Mouse (Mus musculus) spleen, adult 2 months (tissue): ENCODE measurements around the gene Fdps. TPM values are rescaled to one million over a fixed set of nuclear protein-coding genes. Genes with fewer than 3 reads are reported as not detected.

Experiments used
- DNase-seq, 2 experiments: peaks; one replicate each; pipeline versions ENCODE4 v3.0.0 to v3.0.0-alpha.2; 2012 to 2021; ENCODE audit warnings: low spot score in 2 of 2, low read depth in 1 of 2
- H3K27ac ChIP-seq: fragments of 200-500 bp; 2 replicates; pipeline ENCODE4 v1.5.1; 2012; ENCODE audit warnings: low read length, inconsistent platforms; ENCODE audit not compliant: insufficient read depth
- H3K27me3 ChIP-seq: fragments of 200-500 bp; 2 replicates; pipeline ENCODE4 v1.6.1; 2012; ENCODE audit warnings: mild to moderate bottlenecking, moderate library complexity, low read length, inconsistent platforms; ENCODE audit not compliant: control insufficient read depth, insufficient read depth
- H3K36me3 ChIP-seq: fragments of 200-500 bp; 2 replicates; pipeline ENCODE4 v1.6.1; 2012; ENCODE audit warnings: mild to moderate bottlenecking, low read length, inconsistent platforms; ENCODE audit not compliant: control insufficient read depth, insufficient read depth
- H3K4me1 ChIP-seq: fragments of 200-500 bp; 2 replicates; pipeline ENCODE4 v1.6.1; 2011; ENCODE audit warnings: inconsistent platforms; ENCODE audit not compliant: control insufficient read depth, insufficient read depth, insufficient read length
- H3K4me3 ChIP-seq: fragments of 200-500 bp; 2 replicates; pipeline ENCODE4 v1.5.1; 2011; ENCODE audit warnings: mild to moderate bottlenecking, inconsistent platforms; ENCODE audit not compliant: insufficient read depth, insufficient read length; ENCODE audit errors: extremely low read depth
- CTCF ChIP-seq: fragments of 200-500 bp; IDR thresholded peaks from 2 replicates; pipeline ENCODE4 v1.5.1; 2011; ENCODE audit warnings: mild to moderate bottlenecking, inconsistent platforms; ENCODE audit not compliant: insufficient read depth, insufficient read length, insufficient replicate concordance; ENCODE audit errors: extremely low read depth
- POLR2A ChIP-seq: fragments of 200-500 bp; IDR thresholded peaks from 2 replicates; pipeline ENCODE4 v1.6.1; 2011; ENCODE audit warnings: low read depth, low read length, inconsistent platforms
- WGBS: fragments of 180-500 bp; shearing (Covaris S2); methylation state at CpG from one replicate; pipeline ENCODE4 v1.1.7; 2018; 5-methylcytosine and 5-hydroxymethylcytosine counted together
- polyA plus RNA-seq: library from polyadenylated mRNA; depleted of rRNA; stranded (reverse); fragments of >200 nt; gene quantifications from 2 replicates; pipeline ENCODE4 v1.2.3, GENCODE M21; 2012; rRNA removed

Fdps gene
- 25.6 and 30.6 TPM in 2 replicates for polyA plus RNA-seq

DNA sequence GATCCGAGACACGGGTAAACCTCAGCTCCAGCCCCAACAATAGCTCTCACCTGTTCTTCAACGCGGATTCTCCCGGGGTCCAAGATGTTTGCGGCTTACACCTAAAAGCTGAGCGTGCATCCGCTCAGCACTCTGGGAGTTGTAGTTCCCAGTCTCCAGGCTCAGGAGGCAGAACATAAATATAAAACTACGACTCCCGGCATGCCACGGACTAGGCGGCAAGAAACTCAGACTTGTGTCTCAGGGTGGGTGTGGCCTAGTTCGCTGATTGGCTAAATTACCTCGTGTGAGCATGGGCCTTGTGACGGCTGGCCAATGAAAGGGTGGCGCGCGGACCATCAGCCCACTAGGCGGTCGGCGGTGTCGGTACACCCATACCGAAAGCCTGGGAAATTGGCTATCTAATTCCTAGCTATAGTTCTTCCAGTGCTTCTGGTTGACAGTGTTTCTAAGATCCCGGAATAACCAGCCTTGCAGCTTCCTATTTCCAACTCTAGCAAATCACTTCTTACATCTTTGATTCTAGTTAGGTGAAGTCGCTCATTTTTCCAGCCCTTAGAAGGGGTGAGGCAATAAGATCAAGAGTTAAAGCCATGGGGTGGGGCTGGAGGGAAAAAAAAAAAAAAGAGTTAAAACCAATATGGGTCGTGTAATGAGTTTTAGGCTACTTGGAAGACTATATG lies at the start of gene Fdps:
Gene Fdps (minus strand): TSS at position 148 of the 683 bp plus-strand sequence.
- TF ChIP-seq CTCF (peak; percentile 2; the same call in 1 of the 2 replicates), POLR2A (no peak)
- H3K36me3 ChIP-seq = peaks cover 4% of the 10 kb centered on the region; the same call in 1 of the 2 replicates
- H3K27me3 ChIP-seq = no peaks in the 10 kb centered on the region
- WGBS = under 1% methylated on average over 26 of the region's 26 CpGs
- peak within 1 kb of the TSS; percentile 84 for H3K4me3 ChIP-seq
- H3K27ac ChIP-seq = 0 out of 2 replicates have a peak within 1 kb of the TSS, but pooled peaks have one; percentile 6
- peaks cover 4% of the 10 kb centered on the region; the same call in 1 of the 2 replicates for H3K4me1 ChIP-seq
- peak; percentile 95 to 96 for DNase-seq

DNA sequence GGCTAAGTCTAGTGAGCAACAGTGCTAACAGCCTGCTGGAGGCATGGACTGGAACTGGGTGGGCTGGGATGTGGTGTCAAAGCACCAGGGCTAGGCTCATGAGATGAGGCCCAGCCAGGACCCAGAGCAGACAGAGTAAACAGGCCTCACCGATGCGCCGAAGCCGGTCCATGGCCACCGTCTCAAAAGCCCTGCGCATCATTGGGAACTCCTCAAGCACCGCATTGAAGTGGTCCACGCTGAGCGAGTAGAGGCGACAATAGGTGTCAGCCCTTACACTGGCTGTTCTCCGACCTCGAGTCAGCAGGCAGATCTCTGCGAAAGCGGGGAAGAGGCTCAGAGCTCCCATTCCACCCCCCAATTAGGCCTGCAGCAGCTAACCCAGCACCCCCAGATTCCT lies 46.8 kb upstream of the Fdps start:
- Histone ChIP-seq H3K4me3 (no peak overlapping the region), H3K36me3 (no peaks in the 10 kb centered on the region), H3K4me1 (no peaks in the 10 kb centered on the region), H3K27ac (no peak overlapping the region), H3K27me3 (no peaks in the 10 kb centered on the region)
- no peak for TF ChIP-seq POLR2A
- TF ChIP-seq CTCF = no peak
- WGBS = 90% methylated on average over 14 of the region's 14 CpGs
- DNase-seq = no peak

DNA sequence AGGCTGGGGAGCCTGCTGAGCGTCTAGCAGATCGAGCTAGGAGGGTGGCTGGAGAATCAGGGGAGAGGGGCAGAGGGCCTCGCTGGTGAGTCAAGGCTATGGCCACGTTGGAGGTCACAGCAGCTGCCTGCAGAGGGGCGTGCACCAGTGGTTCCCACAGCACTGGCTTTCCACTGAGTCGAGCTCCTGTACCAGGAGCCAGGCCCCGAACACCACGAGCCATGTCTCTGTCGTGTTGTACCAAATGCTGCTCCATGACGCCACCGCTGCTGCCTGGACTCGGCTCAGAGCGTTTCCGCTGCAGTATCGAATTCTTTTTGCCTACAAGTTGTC lies 46.2 kb upstream of the Fdps start:
- Histone ChIP-seq H3K4me3 (no peak overlapping the region), H3K27me3 (no peaks in the 10 kb centered on the region), H3K36me3 (no peaks in the 10 kb centered on the region), H3K27ac (no peak overlapping the region), H3K4me1 (no peaks in the 10 kb centered on the region)
- 19% methylated on average over 15 of the region's 15 CpGs for whole genome bisulfite sequencing
- TF ChIP-seq POLR2A = no peak
- no peak for TF ChIP-seq CTCF
- DNase-seq = no peak

DNA sequence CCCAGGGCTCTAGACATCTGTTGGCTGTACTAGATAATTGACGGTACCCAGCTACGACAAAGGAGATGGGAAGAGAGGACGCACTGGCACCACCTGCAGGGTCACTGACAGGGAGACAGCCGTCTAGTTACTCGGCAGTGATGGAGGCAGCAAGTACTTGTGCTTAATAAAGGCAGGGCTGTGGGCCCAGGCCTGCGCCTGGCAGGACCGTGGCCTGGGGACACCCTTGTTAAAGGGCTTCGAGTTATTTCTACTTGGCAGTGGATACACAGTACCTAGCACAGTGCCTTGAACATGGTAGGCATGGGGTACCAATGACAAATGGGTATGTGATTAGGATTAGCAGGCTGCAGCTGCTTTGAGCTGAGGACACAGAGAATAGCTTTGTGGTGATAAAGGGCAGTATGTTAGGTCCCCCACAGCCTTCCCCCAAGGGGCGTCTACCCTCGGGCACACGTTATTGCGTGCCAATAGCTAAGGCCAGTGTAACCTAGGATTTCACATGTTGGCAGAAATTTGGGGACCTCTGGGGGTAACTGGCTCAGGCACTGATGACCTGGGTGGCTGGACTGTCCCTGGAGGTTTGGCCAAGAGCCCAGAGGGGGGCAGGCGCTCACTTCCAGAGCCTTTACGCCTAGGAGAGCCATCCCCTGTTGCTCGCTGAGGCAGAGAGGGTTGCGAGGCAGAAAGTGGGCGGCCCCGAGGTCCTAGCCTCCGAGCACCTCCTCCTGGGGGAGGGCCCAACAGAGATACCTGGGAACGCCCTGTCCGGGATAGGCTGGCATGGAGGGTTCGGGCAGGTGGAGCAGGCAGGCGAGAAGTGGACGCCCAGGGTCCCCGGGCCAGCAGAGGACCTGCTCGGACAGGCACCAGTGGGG lies 45.6 kb upstream of the Fdps start:
- Histone ChIP-seq H3K27me3 (no peaks in the 10 kb centered on the region), H3K27ac (no peak overlapping the region), H3K4me1 (no peaks in the 10 kb centered on the region), H3K4me3 (no peak overlapping the region), H3K36me3 (no peaks in the 10 kb centered on the region)
- TF ChIP-seq CTCF (no peak), POLR2A (no peak)
- no peak for DNase-seq
- WGBS = 37% methylated on average over 26 of the region's 26 CpGs

DNA sequence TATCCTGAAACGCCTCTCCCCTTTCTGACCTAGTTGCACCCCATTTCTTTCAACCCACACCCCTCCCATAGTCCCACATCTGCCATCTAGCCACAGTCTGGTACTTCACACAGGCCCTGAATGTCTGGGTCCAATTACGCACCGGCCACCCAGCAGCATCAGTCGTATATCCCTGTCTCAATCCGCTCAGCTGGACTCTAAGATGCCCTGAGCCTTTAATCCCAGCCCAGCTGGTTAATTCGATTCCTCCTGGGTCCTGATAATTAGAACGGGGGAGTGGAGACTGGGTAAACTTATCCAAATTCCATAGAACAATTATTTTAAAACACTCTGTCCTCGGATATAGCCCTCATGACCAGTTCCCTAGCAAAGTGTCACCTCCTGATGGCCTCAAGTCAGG lies 43.8 kb upstream of the Fdps start:
- H3K27me3 ChIP-seq = no peaks in the 10 kb centered on the region
- 80% methylated on average over 8 of the region's 8 CpGs for WGBS
- no peak overlapping the region for H3K4me3 ChIP-seq

DNA sequence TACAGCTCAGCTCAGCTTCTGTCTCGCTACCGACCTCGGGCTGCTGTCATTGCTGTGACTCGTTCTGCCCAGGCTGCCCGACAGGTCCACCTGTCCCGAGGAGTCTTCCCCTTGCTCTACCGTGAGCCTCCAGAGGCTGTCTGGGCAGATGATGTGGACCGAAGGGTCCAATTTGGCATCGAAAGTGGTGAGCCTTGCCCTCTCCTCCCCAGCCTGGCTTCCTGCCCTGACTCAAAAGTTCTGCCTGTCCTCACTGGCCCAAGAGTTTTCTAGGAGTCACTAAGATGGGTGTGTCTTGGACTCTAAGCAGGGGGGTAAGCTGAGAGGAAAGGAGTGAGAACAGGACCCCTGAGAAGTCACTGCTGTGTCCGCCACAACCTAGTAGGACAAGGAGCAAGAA lies 43.1 kb upstream of the Fdps start:
- H3K4me1 ChIP-seq = no peaks in the 10 kb centered on the region
- H3K4me3 ChIP-seq = no peak overlapping the region
- WGBS = 69% methylated on average over 10 of the region's 10 CpGs
- TF ChIP-seq CTCF (no peak), POLR2A (no peak)
- H3K27ac ChIP-seq = no peak overlapping the region
- H3K27me3 ChIP-seq = no peaks in the 10 kb centered on the region
- no peaks in the 10 kb centered on the region for H3K36me3 ChIP-seq
- no peak for DNase-seq

More for the DNA sequence above, 43.8 kb upstream of the Fdps start:
- no peak overlapping the region for H3K27ac ChIP-seq
- DNase-seq = no peak
- TF ChIP-seq POLR2A = no peak
- TF ChIP-seq CTCF = no peak
- no peaks in the 10 kb centered on the region for H3K4me1 ChIP-seq
- H3K36me3 ChIP-seq = no peaks in the 10 kb centered on the region
